Mouse (Mus musculus) megakaryocyte, embryonic 14.5 days (primary cell): ENCODE data around the gene 1190002N15Rik.

Experiments
- FLI1 ChIP-seq: IDR thresholded peaks from 2 replicates; pipeline ENCODE4 v1.6.1; 2012; ENCODE audit warnings: low read length, inconsistent platforms, mixed read lengths
- GATA1 ChIP-seq: IDR thresholded peaks from 3 replicates; pipeline ENCODE4 v1.6.1; 2012; ENCODE audit warnings: mixed read lengths, low read length, inconsistent platforms, borderline replicate concordance

GRCm38 (mm10) chr9:94511139-94511538 lies 26.7 kb downstream of the 1190002N15Rik start:
- TF ChIP-seq GATA1 (no peak), FLI1 (no peak)
